Mouse (Mus musculus) brain, embryonic 14.5 days (tissue): ENCODE results near the gene Lamb1.

Experiments
- CTCF ChIP-seq: fragments of 200-500 bp; IDR thresholded peaks from 2 replicates; pipeline ENCODE4 v1.5.1; 2012; ENCODE audit warnings: inconsistent platforms, mild to moderate bottlenecking, moderate library complexity, borderline replicate concordance; ENCODE audit not compliant: insufficient read depth, insufficient read length; ENCODE audit errors: extremely low read depth
- POLR2A ChIP-seq: fragments of 200-500 bp; IDR thresholded peaks from 2 replicates; pipeline ENCODE4 v1.6.1; 2012; ENCODE audit warnings: mild to moderate bottlenecking, inconsistent platforms, borderline replicate concordance; ENCODE audit not compliant: poor library complexity, insufficient read depth, insufficient read length, severe bottlenecking; ENCODE audit errors: extremely low read depth

GRCm38 (mm10) chr12:31252259-31252658 is 12.8 kb upstream of the Lamb1 start:
- TF ChIP-seq CTCF (no peak), POLR2A (no peak)
